Mouse (Mus musculus): ENCODE data around the gene Matn4. TPM values are rescaled to one million over a fixed set of nuclear protein-coding genes. Genes with fewer than 3 reads are reported as not detected.

Gene Matn4
- total and polyA plus RNA-seq, 2 experiments from 2014 or later = 1.9 TPM

GRCm38 (mm10) chr2:164434681-164435080, 29.7 kb upstream of the Matn4 start:
- WGBS = 92% methylated on average over 3 of the region's 3 CpGs
- Histone ChIP-seq H3K9me3 (ENCODE audit: low read length) (no peaks in the 10 kb centered on the region), H3K9ac (replicated peaks; ENCODE audit: low read length, poor library complexity, severe bottlenecking) (no peak overlapping the region)

GRCm38 (mm10) chr2:164433278-164433895, 28.4 kb upstream of the Matn4 start:
- H3K4me1 ChIP-seq (ENCODE audit: insufficient read depth, low read length) = 0 out of 2 replicates have a peak, but pooled peaks cover 3% of the 10 kb centered on the region
- DNase-seq (ENCODE audit: low spot score) (no peak), ATAC-seq (ENCODE audit: low FRiP score) (no peak)
- no peaks in the 10 kb centered on the region for H3K27me3 ChIP-seq (ENCODE audit: insufficient read depth, low read length)
- TF ChIP-seq CTCF (IDR thresholded peaks at IDR 0.05) = no peak
- H3K4me3 ChIP-seq (ENCODE audit: low read depth, low read length) = no peak overlapping the region
- WGBS = 87% methylated on average over 9 of the region's 9 CpGs
- no peak overlapping the region for H3K4me2 ChIP-seq (ENCODE audit: low read depth, low read length, poor library complexity, severe bottlenecking)
- no peak overlapping the region for H3K27ac ChIP-seq (ENCODE audit: low read depth, low read length)
- H3K9ac ChIP-seq (replicated peaks; ENCODE audit: low read length, poor library complexity, severe bottlenecking) = no peak overlapping the region
- H3K36me3 ChIP-seq (ENCODE audit: insufficient read depth, low read length) = no peaks in the 10 kb centered on the region
- no peaks in the 10 kb centered on the region for H3K9me3 ChIP-seq (ENCODE audit: low read length)

More at GRCm38 (mm10) chr2:164434681-164435080, 29.7 kb upstream of the Matn4 start:
- no peak overlapping the region for H3K27ac ChIP-seq (ENCODE audit: low read depth, low read length)
- DNase-seq (ENCODE audit: low spot score) (no peak), ATAC-seq (ENCODE audit: low FRiP score) (no peak)
- no peaks in the 10 kb centered on the region for H3K36me3 ChIP-seq (ENCODE audit: insufficient read depth, low read length)
- TF ChIP-seq CTCF (IDR thresholded peaks at IDR 0.05) = no peak
- 0 out of 2 replicates have a peak, but pooled peaks cover 3% of the 10 kb centered on the region for H3K4me1 ChIP-seq (ENCODE audit: insufficient read depth, low read length)
- H3K4me2 ChIP-seq (ENCODE audit: low read depth, low read length, poor library complexity, severe bottlenecking) = no peak overlapping the region
- no peak overlapping the region for H3K4me3 ChIP-seq (ENCODE audit: low read depth, low read length)
- H3K27me3 ChIP-seq (ENCODE audit: insufficient read depth, low read length) = no peaks in the 10 kb centered on the region

- Histone ChIP-seq H3K27ac (ENCODE audit: low read depth, low read length) (no peak overlapping the region), H3K9ac (replicated peaks; ENCODE audit: low read length, poor library complexity, severe bottlenecking) (no peak overlapping the region), H3K9me3 (ENCODE audit: low read length) (no peaks in the 10 kb centered on the region), H3K4me3 (ENCODE audit: low read depth, low read length) (no peak overlapping the region), H3K4me2 (ENCODE audit: low read depth, low read length, poor library complexity, severe bottlenecking) (no peak overlapping the region), H3K36me3 (ENCODE audit: insufficient read depth, low read length) (no peaks in the 10 kb centered on the region), H3K27me3 (ENCODE audit: insufficient read depth, low read length) (no peaks in the 10 kb centered on the region), H3K4me1 (ENCODE audit: insufficient read depth, low read length) (0 out of 2 replicates have a peak, but pooled peaks cover 3% of the 10 kb centered on the region)
- DNase-seq (ENCODE audit: low spot score) (no peak), ATAC-seq (ENCODE audit: low FRiP score) (no peak)
- 43% methylated on average over 22 of the region's 22 CpGs for WGBS
- TF ChIP-seq CTCF (IDR thresholded peaks at IDR 0.05) = no peak
Measured at GRCm38 (mm10) chr2:164432541-164433191, 27.7 kb upstream of the Matn4 start.

GRCm38 (mm10) chr2:164431676-164432465, 26.9 kb upstream of the Matn4 start:
- Histone ChIP-seq H3K4me3 (ENCODE audit: low read depth, low read length) (no peak overlapping the region), H3K27me3 (ENCODE audit: insufficient read depth, low read length) (no peaks in the 10 kb centered on the region), H3K27ac (ENCODE audit: low read depth, low read length) (no peak overlapping the region), H3K9ac (replicated peaks; ENCODE audit: low read length, poor library complexity, severe bottlenecking) (no peak overlapping the region), H3K4me1 (ENCODE audit: insufficient read depth, low read length) (0 out of 2 replicates have a peak, but pooled peaks cover 3% of the 10 kb centered on the region), H3K9me3 (ENCODE audit: low read length) (no peaks in the 10 kb centered on the region), H3K36me3 (ENCODE audit: insufficient read depth, low read length) (no peaks in the 10 kb centered on the region), H3K4me2 (ENCODE audit: low read depth, low read length, poor library complexity, severe bottlenecking) (no peak overlapping the region)
- WGBS = 68% methylated on average over 9 of the region's 9 CpGs
- ATAC-seq (ENCODE audit: low FRiP score) (no peak), DNase-seq (ENCODE audit: low spot score) (no peak)
- no peak for TF ChIP-seq CTCF (IDR thresholded peaks at IDR 0.05)

GRCm38 (mm10) chr2:164430697-164431096, 25.7 kb upstream of the Matn4 start:
- WGBS = 32% methylated on average over 7 of the region's 7 CpGs
- Histone ChIP-seq H3K9me3 (ENCODE audit: low read length) (no peaks in the 10 kb centered on the region), H3K4me1 (ENCODE audit: insufficient read depth, low read length) (no peaks in the 10 kb centered on the region), H3K9ac (replicated peaks; ENCODE audit: low read length, poor library complexity, severe bottlenecking) (no peak overlapping the region), H3K4me2 (ENCODE audit: low read depth, low read length, poor library complexity, severe bottlenecking) (no peak overlapping the region), H3K27ac (ENCODE audit: low read depth, low read length) (no peak overlapping the region), H3K36me3 (ENCODE audit: insufficient read depth, low read length) (no peaks in the 10 kb centered on the region), H3K27me3 (ENCODE audit: insufficient read depth, low read length) (no peaks in the 10 kb centered on the region), H3K4me3 (ENCODE audit: low read depth, low read length) (no peak overlapping the region)
- DNase-seq (ENCODE audit: low spot score) = no peak
- no peak; the same call in 1 of the 2 replicates for TF ChIP-seq CTCF (IDR thresholded peaks at IDR 0.05)
- ATAC-seq (ENCODE audit: low FRiP score) = no peak

Measured in midbrain, postnatal 0 days (tissue).